Mouse (Mus musculus): ENCODE measurements around the gene Prkcq. TPM values are rescaled to one million over a fixed set of nuclear protein-coding genes. Genes with fewer than 3 reads are reported as not detected.

Gene Prkcq
- polyA plus RNA-seq, 1 experiment = 1.1 TPM

DNA sequence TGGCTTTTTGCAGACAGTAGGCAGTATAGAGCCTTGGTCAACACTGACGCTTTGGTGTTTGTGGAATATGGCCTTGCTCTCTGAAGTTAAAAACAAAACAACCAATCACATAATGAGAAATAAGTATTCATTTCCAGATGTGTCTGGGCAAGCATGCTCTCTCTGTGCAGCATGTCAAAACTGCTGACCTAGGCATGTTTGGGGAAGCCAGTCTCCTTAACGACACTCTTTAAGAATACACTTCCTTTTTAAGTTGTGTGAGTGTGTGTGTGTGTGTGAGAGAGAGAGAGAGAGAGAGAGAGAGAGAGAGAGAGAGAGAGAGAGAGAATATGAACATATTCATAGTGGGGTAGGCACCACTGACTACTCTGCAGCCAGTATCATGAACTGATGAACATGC is 108.3 kb downstream of the Prkcq start:
- TF ChIP-seq CTCF (IDR thresholded peaks at IDR 0.05; ENCODE audit: extremely low read depth, insufficient read length, insufficient replicate concordance, low read depth, low read length) = no peak
- Histone ChIP-seq H3K4me1 (ENCODE audit: control insufficient read depth, insufficient read depth, insufficient read length, low read length) (no peaks in the 10 kb centered on the region; the same call in 1 of the 2 replicates), H3K27ac (ENCODE audit: insufficient read depth, low read depth, low read length) (no peak overlapping the region), H3K27me3 (ENCODE audit: control insufficient read depth, insufficient read depth, low read length) (no peaks in the 10 kb centered on the region), H3K4me3 (ENCODE audit: low read depth, low read length) (no peak overlapping the region), H3K36me3 (ENCODE audit: control insufficient read depth, insufficient read depth, low read length) (no peaks in the 10 kb centered on the region)
- 62% methylated on average over 2 of the region's 2 CpGs for WGBS

GRCm38 (mm10) chr2:11287834-11288530 is 116.1 kb downstream of the Prkcq start:
- 78% methylated on average over 18 of the region's 18 CpGs for WGBS
- Histone ChIP-seq H3K4me1 (ENCODE audit: control insufficient read depth, insufficient read depth, insufficient read length, low read length) (no peaks in the 10 kb centered on the region), H3K4me3 (ENCODE audit: low read depth, low read length) (no peak overlapping the region), H3K27me3 (ENCODE audit: control insufficient read depth, insufficient read depth, low read length) (no peaks in the 10 kb centered on the region), H3K36me3 (ENCODE audit: control insufficient read depth, insufficient read depth, low read length) (no peaks in the 10 kb centered on the region), H3K27ac (ENCODE audit: insufficient read depth, low read depth, low read length) (no peak overlapping the region)
- no peak for TF ChIP-seq CTCF (IDR thresholded peaks at IDR 0.05; ENCODE audit: extremely low read depth, insufficient read length, insufficient replicate concordance, low read depth, low read length)
- TF ChIP-seq POLR2A (IDR thresholded peaks at IDR 0.05; ENCODE audit: low read depth, low read length) = no peak

DNA sequence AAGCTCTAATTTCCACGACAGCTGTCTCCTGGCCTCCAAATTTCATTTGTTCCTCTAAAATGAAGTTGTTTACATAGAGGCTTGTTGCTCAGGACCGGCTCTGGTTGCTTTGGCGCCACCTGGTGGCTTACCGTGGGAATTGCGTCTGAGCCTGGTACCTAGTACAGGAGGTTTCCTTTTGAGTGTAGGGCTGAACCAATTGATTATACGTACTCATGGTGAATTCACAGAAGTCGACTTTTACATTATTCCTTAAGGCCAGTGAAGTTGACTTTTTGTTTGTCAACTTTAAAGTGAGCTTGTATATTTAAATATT is 116.6 kb downstream of the Prkcq start:
- H3K4me1 ChIP-seq (ENCODE audit: control insufficient read depth, insufficient read depth, insufficient read length, low read length) = no peaks in the 10 kb centered on the region
- no peak overlapping the region for H3K27ac ChIP-seq (ENCODE audit: insufficient read depth, low read depth, low read length)
- H3K27me3 ChIP-seq (ENCODE audit: control insufficient read depth, insufficient read depth, low read length) = no peaks in the 10 kb centered on the region
- no peaks in the 10 kb centered on the region for H3K36me3 ChIP-seq (ENCODE audit: control insufficient read depth, insufficient read depth, low read length)
- WGBS = 5% methylated on average over 7 of the region's 7 CpGs
- no peak overlapping the region for H3K4me3 ChIP-seq (ENCODE audit: low read depth, low read length)
- TF ChIP-seq POLR2A (IDR thresholded peaks at IDR 0.05; ENCODE audit: low read depth, low read length) = no peak
- peak; percentile 99 for TF ChIP-seq CTCF (IDR thresholded peaks at IDR 0.05; ENCODE audit: extremely low read depth, insufficient read length, insufficient replicate concordance, low read depth, low read length)

- H3K36me3 ChIP-seq (ENCODE audit: control insufficient read depth, insufficient read depth, low read length) = no peaks in the 10 kb centered on the region
- no peak for TF ChIP-seq CTCF (IDR thresholded peaks at IDR 0.05; ENCODE audit: extremely low read depth, insufficient read length, insufficient replicate concordance, low read depth, low read length)
- TF ChIP-seq POLR2A (IDR thresholded peaks at IDR 0.05; ENCODE audit: low read depth, low read length) = no peak
- no peak overlapping the region for H3K4me3 ChIP-seq (ENCODE audit: low read depth, low read length)
- WGBS = 87% methylated on average over 6 of the region's 6 CpGs
- H3K27ac ChIP-seq (ENCODE audit: insufficient read depth, low read depth, low read length) = no peak overlapping the region
- no peaks in the 10 kb centered on the region for H3K4me1 ChIP-seq (ENCODE audit: control insufficient read depth, insufficient read depth, insufficient read length, low read length)
- H3K27me3 ChIP-seq (ENCODE audit: control insufficient read depth, insufficient read depth, low read length) = no peaks in the 10 kb centered on the region
These were observed 119.0 kb downstream of the Prkcq start for GRCm38 (mm10) chr2:11290931-11291330.

- no peaks in the 10 kb centered on the region for H3K4me1 ChIP-seq (ENCODE audit: control insufficient read depth, insufficient read depth, insufficient read length, low read length)
- no peaks in the 10 kb centered on the region for H3K27me3 ChIP-seq (ENCODE audit: control insufficient read depth, insufficient read depth, low read length)
- TF ChIP-seq POLR2A (IDR thresholded peaks at IDR 0.05; ENCODE audit: low read depth, low read length) (no peak), CTCF (IDR thresholded peaks at IDR 0.05; ENCODE audit: extremely low read depth, insufficient read length, insufficient replicate concordance, low read depth, low read length) (no peak)
- H3K4me3 ChIP-seq (ENCODE audit: low read depth, low read length) = no peak overlapping the region
- H3K36me3 ChIP-seq (ENCODE audit: control insufficient read depth, insufficient read depth, low read length) = no peaks in the 10 kb centered on the region
- H3K27ac ChIP-seq (ENCODE audit: insufficient read depth, low read depth, low read length) = no peak overlapping the region
- WGBS = 78% methylated on average over 9 of the region's 9 CpGs
These were observed 119.9 kb downstream of the Prkcq start for GRCm38 (mm10) chr2:11291570-11292405.

DNA sequence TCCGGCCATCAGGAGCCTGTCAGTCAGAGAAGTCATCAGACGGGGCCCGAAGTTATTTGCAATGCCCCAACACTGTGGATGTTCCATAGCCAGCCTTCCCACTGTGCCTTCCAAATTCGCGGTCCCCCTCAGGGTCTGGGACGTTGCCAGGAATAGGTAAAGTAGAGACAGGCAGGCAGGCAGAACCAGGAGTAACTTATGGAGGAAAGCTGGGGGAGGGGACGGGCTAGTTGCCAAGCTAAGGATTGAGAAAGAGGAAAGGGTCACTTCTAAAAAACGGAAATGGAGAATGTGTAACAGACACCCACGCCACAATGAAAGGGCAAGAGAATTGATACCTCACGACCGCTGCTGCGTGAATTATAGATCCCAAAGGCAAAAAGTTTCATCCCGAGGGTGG is 121.2 kb downstream of the Prkcq start:
- Histone ChIP-seq H3K4me3 (ENCODE audit: low read depth, low read length) (no peak overlapping the region), H3K27ac (ENCODE audit: insufficient read depth, low read depth, low read length) (no peak overlapping the region), H3K27me3 (ENCODE audit: control insufficient read depth, insufficient read depth, low read length) (no peaks in the 10 kb centered on the region), H3K36me3 (ENCODE audit: control insufficient read depth, insufficient read depth, low read length) (no peaks in the 10 kb centered on the region), H3K4me1 (ENCODE audit: control insufficient read depth, insufficient read depth, insufficient read length, low read length) (no peaks in the 10 kb centered on the region)
- TF ChIP-seq CTCF (IDR thresholded peaks at IDR 0.05; ENCODE audit: extremely low read depth, insufficient read length, insufficient replicate concordance, low read depth, low read length) (no peak), POLR2A (IDR thresholded peaks at IDR 0.05; ENCODE audit: low read depth, low read length) (no peak)
- 83% methylated on average over 13 of the region's 13 CpGs for WGBS

DNA sequence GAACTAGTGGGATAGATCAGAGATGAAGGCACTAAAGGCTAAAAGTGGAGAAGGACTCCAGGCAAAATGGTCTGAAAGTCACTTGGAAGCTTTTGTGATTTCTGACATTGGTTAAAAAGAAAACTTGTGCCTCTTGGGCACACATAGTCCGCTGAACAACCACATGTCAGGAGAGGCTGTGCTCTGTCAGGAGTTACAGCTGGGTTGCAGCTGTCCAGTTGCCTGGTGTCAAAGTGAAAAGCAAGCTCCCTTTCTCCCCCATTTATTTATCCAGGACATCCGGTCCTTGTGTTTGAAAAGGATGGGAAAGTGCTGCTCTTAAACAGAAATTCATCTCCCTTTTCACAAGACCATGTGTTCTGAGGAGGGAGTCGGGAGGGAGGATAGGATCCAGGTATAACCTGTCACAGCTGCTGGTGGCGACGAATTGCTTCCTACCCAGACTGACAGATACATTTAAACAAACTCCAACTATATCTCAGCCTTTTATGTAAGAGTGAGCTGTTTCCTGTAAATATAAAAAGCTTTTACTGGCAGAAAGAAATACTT is 122.8 kb downstream of the Prkcq start:
- Histone ChIP-seq H3K4me1 (ENCODE audit: control insufficient read depth, insufficient read depth, insufficient read length, low read length) (no peaks in the 10 kb centered on the region), H3K4me3 (ENCODE audit: low read depth, low read length) (no peak overlapping the region), H3K27me3 (ENCODE audit: control insufficient read depth, insufficient read depth, low read length) (no peaks in the 10 kb centered on the region), H3K36me3 (ENCODE audit: control insufficient read depth, insufficient read depth, low read length) (no peaks in the 10 kb centered on the region), H3K27ac (ENCODE audit: insufficient read depth, low read depth, low read length) (no peak overlapping the region)
- 69% methylated on average over 5 of the region's 5 CpGs for WGBS
- TF ChIP-seq CTCF (IDR thresholded peaks at IDR 0.05; ENCODE audit: extremely low read depth, insufficient read length, insufficient replicate concordance, low read depth, low read length) = no peak
- TF ChIP-seq POLR2A (IDR thresholded peaks at IDR 0.05; ENCODE audit: low read depth, low read length) = no peak
